Mouse (Mus musculus): ENCODE measurements around the gene Mavs. TPM values are rescaled to one million over a fixed set of nuclear protein-coding genes. Genes with fewer than 3 reads are reported as not detected.

Mavs gene
- polyA plus RNA-seq, 2 experiments, result 25.9 TPM

DNA sequence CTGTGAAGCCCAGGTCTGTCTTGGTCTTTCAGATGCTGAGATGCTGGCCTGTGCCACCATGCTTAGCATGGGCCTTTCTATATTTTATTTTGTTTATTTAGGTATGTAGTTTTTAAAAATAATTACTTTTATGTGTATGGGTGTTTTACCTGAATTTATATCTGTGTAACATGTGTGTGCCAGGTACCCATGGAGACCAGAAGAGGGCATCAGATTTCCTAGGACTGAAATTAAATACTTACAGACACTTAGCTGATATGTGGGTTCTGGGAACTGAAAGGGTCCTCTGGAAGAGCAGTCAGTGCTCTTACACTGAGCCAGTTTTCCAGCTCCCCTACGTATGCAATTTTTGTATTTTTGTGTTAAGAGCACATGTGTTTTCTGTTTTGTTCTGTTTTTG is 52.4 kb downstream of the Mavs start:
- WGBS (ENCODE audit: insufficient replicate concordance), result 77% methylated on average over 1 of the region's 1 CpGs
- Histone ChIP-seq H3K4me2 (ENCODE audit: low read depth) (no peak overlapping the region), H3K9me3 (ENCODE audit: control insufficient read depth, low read length) (no peaks in the 10 kb centered on the region), H3K4me3 (ENCODE audit: insufficient read depth in 1 of 2, low read depth in 2 of 2, low read length in 2 of 2) (no peak overlapping the region), H3K9ac (replicated peaks) (no peak overlapping the region), H3K27me3 (ENCODE audit: control insufficient read depth, insufficient read depth, low read length) (no peaks in the 10 kb centered on the region), H3K4me1 (replicated peaks; ENCODE audit: control insufficient read depth in 2 of 2, insufficient read depth in 2 of 2, low read length in 1 of 2) (no peaks in the 10 kb centered on the region), H3K36me3 (replicated peaks; ENCODE audit: control insufficient read depth, insufficient read depth, low read depth) (peaks cover 55% of the 10 kb centered on the region), H3K27ac (no peak overlapping the region)
- DNase-seq (ENCODE audit: low read depth in 3 of 3, low spot score in 3 of 3) (no peak), ATAC-seq (ENCODE audit: insufficient read depth) (no peak)
- TF ChIP-seq EP300 (IDR thresholded peaks at IDR 0.05; ENCODE audit: low read depth) (no peak), CTCF (IDR thresholded peaks at IDR 0.05; ENCODE audit: low read depth) (peak; percentile 15; the same call in 1 of the 2 replicates)

DNA sequence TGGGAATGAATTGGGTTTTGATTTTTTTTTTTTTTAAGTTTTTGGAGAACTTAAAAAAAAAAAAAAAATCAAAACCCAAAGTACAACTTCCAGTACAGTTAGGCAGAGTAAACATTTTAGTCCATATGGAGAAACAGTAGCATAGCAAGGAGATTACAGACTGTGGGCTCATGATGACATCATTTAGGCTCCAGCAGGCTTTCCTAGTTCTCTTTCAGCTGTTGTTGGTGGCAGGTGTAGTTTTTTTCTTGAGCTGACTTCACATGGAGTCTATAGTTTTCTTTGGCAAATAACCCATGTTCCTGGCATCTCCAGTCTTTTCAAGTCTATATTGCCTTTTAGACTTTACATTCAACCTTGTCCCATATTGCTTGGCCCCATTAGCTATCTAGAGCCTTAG is 56.8 kb downstream of the Mavs start:
- Histone ChIP-seq H3K9me3 (ENCODE audit: control insufficient read depth, low read length) (no peaks in the 10 kb centered on the region), H3K9ac (replicated peaks) (no peak overlapping the region), H3K27me3 (ENCODE audit: control insufficient read depth, insufficient read depth, low read length) (no peaks in the 10 kb centered on the region), H3K36me3 (replicated peaks; ENCODE audit: control insufficient read depth, insufficient read depth, low read depth) (peaks cover 59% of the 10 kb centered on the region), H3K27ac (no peak overlapping the region), H3K4me1 (replicated peaks; ENCODE audit: control insufficient read depth in 2 of 2, insufficient read depth in 2 of 2, low read length in 1 of 2) (no peaks in the 10 kb centered on the region), H3K4me2 (ENCODE audit: low read depth) (no peak overlapping the region), H3K4me3 (ENCODE audit: insufficient read depth in 1 of 2, low read depth in 2 of 2, low read length in 2 of 2) (no peak overlapping the region)
- no peak for ATAC-seq (ENCODE audit: insufficient read depth)
- TF ChIP-seq CTCF (IDR thresholded peaks at IDR 0.05; ENCODE audit: low read depth) (no peak), EP300 (IDR thresholded peaks at IDR 0.05; ENCODE audit: low read depth) (no peak)
- DNase-seq (ENCODE audit: low read depth in 3 of 3, low spot score in 3 of 3), result no peak

DNA sequence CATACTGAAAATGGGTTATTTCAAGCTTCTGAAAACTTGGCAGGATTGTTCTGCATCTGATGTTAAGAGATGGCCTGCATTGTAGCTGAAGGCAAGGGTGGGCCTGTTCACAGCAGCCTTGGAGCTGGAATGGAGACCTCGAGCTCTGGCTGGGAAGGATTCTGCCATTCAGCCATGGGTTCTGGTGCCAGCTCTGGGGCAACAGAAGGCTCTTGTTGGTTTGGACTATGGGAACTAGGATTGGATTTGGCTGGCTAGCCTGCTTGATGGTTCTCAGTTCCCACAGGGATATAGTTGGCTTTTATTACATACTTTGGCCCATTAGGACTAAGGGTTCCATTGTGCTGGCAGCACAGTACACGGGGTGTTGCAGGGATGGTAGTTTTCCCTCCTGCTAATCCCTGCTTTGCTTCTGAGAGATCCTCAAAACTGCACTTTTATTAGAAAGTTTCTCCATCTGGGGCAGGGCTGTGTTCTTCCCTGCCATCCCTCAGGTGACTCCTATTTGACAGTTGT is 62.9 kb downstream of the Mavs start:
- no peak for TF ChIP-seq EP300 (IDR thresholded peaks at IDR 0.05; ENCODE audit: low read depth)
- no peak overlapping the region for H3K27ac ChIP-seq
- ATAC-seq (ENCODE audit: insufficient read depth), result no peak
- H3K4me2 ChIP-seq (ENCODE audit: low read depth), result no peak overlapping the region
- H3K4me1 ChIP-seq (replicated peaks; ENCODE audit: control insufficient read depth in 2 of 2, insufficient read depth in 2 of 2, low read length in 1 of 2), result no peaks in the 10 kb centered on the region
- no peak overlapping the region for H3K4me3 ChIP-seq (ENCODE audit: insufficient read depth in 1 of 2, low read depth in 2 of 2, low read length in 2 of 2)
- WGBS (ENCODE audit: insufficient replicate concordance), result 93% methylated on average over 2 of the region's 2 CpGs
- no peaks in the 10 kb centered on the region for H3K9me3 ChIP-seq (ENCODE audit: control insufficient read depth, low read length)
- no peak for DNase-seq (ENCODE audit: low read depth in 3 of 3, low spot score in 3 of 3)
- H3K36me3 ChIP-seq (replicated peaks; ENCODE audit: control insufficient read depth, insufficient read depth, low read depth), result peaks cover 49% of the 10 kb centered on the region
- no peak overlapping the region for H3K9ac ChIP-seq (replicated peaks)
- no peaks in the 10 kb centered on the region for H3K27me3 ChIP-seq (ENCODE audit: control insufficient read depth, insufficient read depth, low read length)

Small RNA genes lying within 50 kb of the gene (microRNA-seq; reads per million reads assigned to microRNA genes)
- gene Mir103-2, result 137 reads per million, percentile 50 among the genes with 10 or more reads in this experiment

Other genes with a start within 250 kb of the Mavs start
- 0.16 and 0.40 TPM in 2 replicates for gene Gfra4, start 191.0 kb upstream of the Mavs start, polyA plus RNA-seq (2012; rRNA removed)
- 0.10 and 0.15 TPM in 2 replicates for gene Gfra4, start 191.0 kb upstream of the Mavs start, polyA plus RNA-seq (2014; fragmentation: Nextera tagmentation; extraction: Ambion mirVana)
- 0.31 and 0.67 TPM in 2 replicates for gene Adam33, start 170.2 kb upstream of the Mavs start, polyA plus RNA-seq (2012; rRNA removed)
- 0.17 and 0.43 TPM in 2 replicates for gene Adam33, start 170.2 kb upstream of the Mavs start, polyA plus RNA-seq (2014; fragmentation: Nextera tagmentation; extraction: Ambion mirVana)
- gene Siglec1, start 147.3 kb upstream of the Mavs start, polyA plus RNA-seq (2012; rRNA removed), result 0.93 and 1.0 TPM in 2 replicates
- gene Siglec1, start 147.3 kb upstream of the Mavs start, polyA plus RNA-seq (2014; fragmentation: Nextera tagmentation; extraction: Ambion mirVana), result 0.70 and 0.78 TPM in 2 replicates
- 1.6 and 2.1 TPM in 2 replicates for gene Hspa12b, start 106.8 kb upstream of the Mavs start, polyA plus RNA-seq (2012; rRNA removed)
- 0.71 and 0.76 TPM in 2 replicates for gene Hspa12b, start 106.8 kb upstream of the Mavs start, polyA plus RNA-seq (2014; fragmentation: Nextera tagmentation; extraction: Ambion mirVana)
- not detected in 2 replicates for gene Gm11037, start 100.6 kb upstream of the Mavs start, polyA plus RNA-seq (2012; rRNA removed)
- gene Gm11037, start 100.6 kb upstream of the Mavs start, polyA plus RNA-seq (2014; fragmentation: Nextera tagmentation; extraction: Ambion mirVana), result not detected in 2 replicates
- gene 1700037H04Rik, start 74.0 kb upstream of the Mavs start, polyA plus RNA-seq (2012; rRNA removed), result 105 and 125 TPM in 2 replicates
- 129 and 153 TPM in 2 replicates for gene 1700037H04Rik, start 74.0 kb upstream of the Mavs start, polyA plus RNA-seq (2014; fragmentation: Nextera tagmentation; extraction: Ambion mirVana)
- gene Cenpb, start 54.0 kb upstream of the Mavs start, polyA plus RNA-seq (2012; rRNA removed), result 11.0 and 12.4 TPM in 2 replicates
- 2.7 and 3.0 TPM in 2 replicates for gene Cenpb, start 54.0 kb upstream of the Mavs start, polyA plus RNA-seq (2014; fragmentation: Nextera tagmentation; extraction: Ambion mirVana)
- 156 and 166 TPM in 2 replicates for gene Cdc25b, start 47.1 kb upstream of the Mavs start, polyA plus RNA-seq (2012; rRNA removed)
- 184 and 209 TPM in 2 replicates for gene Cdc25b, start 47.1 kb upstream of the Mavs start, polyA plus RNA-seq (2014; fragmentation: Nextera tagmentation; extraction: Ambion mirVana)
- 2.2 TPM in 2 replicates for gene Spef1, start 46.8 kb upstream of the Mavs start, polyA plus RNA-seq (2012; rRNA removed)
- gene Spef1, start 46.8 kb upstream of the Mavs start, polyA plus RNA-seq (2014; fragmentation: Nextera tagmentation; extraction: Ambion mirVana), result 1.3 and 1.4 TPM in 2 replicates
- gene Ap5s1, start 27.0 kb upstream of the Mavs start, polyA plus RNA-seq (2012; rRNA removed), result 19.5 and 20.0 TPM in 2 replicates
- 13.1 and 17.0 TPM in 2 replicates for gene Ap5s1, start 27.0 kb upstream of the Mavs start, polyA plus RNA-seq (2014; fragmentation: Nextera tagmentation; extraction: Ambion mirVana)
- 9.5 and 14.3 TPM in 2 replicates for gene Pank2, start 28.4 kb downstream of the Mavs start, polyA plus RNA-seq (2012; rRNA removed)
- gene Pank2, start 28.4 kb downstream of the Mavs start, polyA plus RNA-seq (2014; fragmentation: Nextera tagmentation; extraction: Ambion mirVana), result 24.3 and 26.9 TPM in 2 replicates
- gene Rnf24, start 118.8 kb downstream of the Mavs start, polyA plus RNA-seq (2012; rRNA removed), result 0.49 and 0.55 TPM in 2 replicates
- gene Rnf24, start 118.8 kb downstream of the Mavs start, polyA plus RNA-seq (2014; fragmentation: Nextera tagmentation; extraction: Ambion mirVana), result 0.32 and 0.38 TPM in 2 replicates